Mouse (Mus musculus): ENCODE data around the gene Olfr69. TPM values are rescaled to one million over a fixed set of nuclear protein-coding genes. Genes with fewer than 3 reads are reported as not detected.
A peak's percentile ranks its signal among the peaks of the same experiment; 100 is the strongest.
"Not testable (repeated sequence)": the region's sequence is repeated elsewhere in the genome, so short reads cannot be mapped to it uniquely, and the experiment has no call there.

Gene Olfr69
- total RNA-seq (2021), result not detected

GRCm38 (mm10) chr7:103771494-103771893 is at the start of gene Olfr69:
Olfr69 (minus strand) TSS chr7:103771594.
- no peak for DNase-seq
- intact Hi-C loops (cut with DNase I), result no loop called here

GRCm38 (mm10) chr7:103815085-103815484 is 43.7 kb upstream of the Olfr69 start:
- intact Hi-C loops (cut with DNase I); DNase-seq: not testable (repeated sequence)

- no peak for DNase-seq
- intact Hi-C loops (cut with DNase I), result no loop called here
These were observed 42.4 kb upstream of the Olfr69 start, which contains the start of gene Hbb-bt for GRCm38 (mm10) chr7:103813766-103814165. Hbb-bt (minus strand) TSS chr7:103813996.

DNA sequence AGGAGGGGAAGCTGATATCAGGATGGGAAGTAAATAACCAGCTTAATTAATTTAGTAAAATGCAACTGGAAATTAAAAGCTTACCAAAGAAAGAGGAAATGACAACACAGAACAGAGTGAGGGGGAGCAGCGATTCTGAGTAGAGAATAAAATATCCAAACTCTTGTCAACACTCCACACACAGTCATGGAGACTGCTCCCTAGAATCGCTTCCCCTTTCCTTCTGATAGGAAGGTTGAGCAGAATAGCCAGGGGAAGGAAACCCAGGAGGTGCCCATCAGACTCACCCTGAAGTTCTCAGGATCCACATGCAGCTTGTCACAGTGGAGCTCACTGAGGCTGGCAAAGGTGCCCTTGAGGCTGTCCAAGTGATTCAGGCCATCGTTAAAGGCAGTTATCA is 41.8 kb upstream of the Olfr69 start:
- intact Hi-C loops (cut with DNase I); DNase-seq: not testable (repeated sequence)

DNA sequence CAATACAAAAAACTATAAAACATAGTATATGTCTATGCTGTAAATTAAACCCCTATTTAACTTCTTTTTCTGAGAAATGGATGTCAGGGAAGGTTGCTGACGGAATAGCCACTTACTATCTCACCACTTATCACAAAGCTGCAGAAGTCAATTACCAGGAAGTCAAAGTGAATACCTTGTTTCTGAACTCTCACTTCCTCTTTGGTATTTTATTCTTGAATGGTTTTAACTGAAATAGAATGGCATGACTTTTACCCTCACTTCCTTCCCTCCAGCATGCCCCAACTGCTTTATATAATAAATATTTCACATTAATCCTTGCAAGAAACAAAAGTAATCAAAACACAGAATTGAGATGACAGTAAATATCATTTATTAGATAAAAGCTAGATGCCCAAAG is 40.8 kb upstream of the Olfr69 start:
- intact Hi-C loops (cut with DNase I), result no loop called here
- DNase-seq, result no peak

GRCm38 (mm10) chr7:103811223-103811845 is 39.9 kb upstream of the Olfr69 start:
- DNase-seq, result no peak
- intact Hi-C loops (cut with DNase I), result no loop called here

DNA sequence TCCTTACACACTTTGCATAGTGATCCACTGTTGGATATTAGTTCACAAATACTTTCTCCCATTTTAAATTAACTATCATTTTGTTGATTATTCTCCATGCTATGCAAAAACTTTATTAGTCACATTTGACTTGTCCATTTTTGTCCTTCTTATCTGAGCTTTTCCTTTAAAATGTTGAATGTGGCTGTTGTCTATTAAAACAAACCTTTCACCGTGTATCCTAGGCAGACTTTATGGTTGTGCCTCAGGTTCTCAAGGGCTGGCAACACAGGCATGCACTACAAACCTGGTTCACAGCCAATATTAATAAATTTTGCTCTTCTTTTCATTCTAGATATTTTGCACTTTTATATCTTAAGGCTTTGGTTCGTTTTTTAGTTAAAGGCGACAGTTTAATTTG is 39.4 kb upstream of the Olfr69 start:
- intact Hi-C loops (cut with DNase I), result no loop called here
- DNase-seq, result no peak

DNA sequence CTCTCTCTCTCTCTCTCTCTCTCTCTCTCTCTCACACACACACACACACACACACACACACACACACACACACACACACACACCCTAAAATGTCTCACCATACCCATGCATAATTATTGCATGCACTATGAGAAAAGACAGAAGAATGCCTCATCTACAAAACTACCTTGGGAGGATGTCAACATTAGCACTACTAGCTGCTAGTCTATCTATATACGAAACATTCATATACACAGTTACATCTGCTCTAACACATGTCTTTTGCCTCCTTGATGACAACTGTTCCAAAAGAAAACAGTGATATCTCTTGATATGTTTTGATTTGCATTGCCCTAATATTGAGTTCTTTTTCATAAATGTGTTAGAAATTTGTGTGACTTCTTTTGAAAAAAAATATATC is 38.9 kb upstream of the Olfr69 start:
- intact Hi-C loops (cut with DNase I), result no loop called here
- DNase-seq, result no peak

- intact Hi-C loops (cut with DNase I), result no loop called here
- DNase-seq, result no peak
These were observed 38.4 kb upstream of the Olfr69 start for GRCm38 (mm10) chr7:103809801-103810155.

DNA sequence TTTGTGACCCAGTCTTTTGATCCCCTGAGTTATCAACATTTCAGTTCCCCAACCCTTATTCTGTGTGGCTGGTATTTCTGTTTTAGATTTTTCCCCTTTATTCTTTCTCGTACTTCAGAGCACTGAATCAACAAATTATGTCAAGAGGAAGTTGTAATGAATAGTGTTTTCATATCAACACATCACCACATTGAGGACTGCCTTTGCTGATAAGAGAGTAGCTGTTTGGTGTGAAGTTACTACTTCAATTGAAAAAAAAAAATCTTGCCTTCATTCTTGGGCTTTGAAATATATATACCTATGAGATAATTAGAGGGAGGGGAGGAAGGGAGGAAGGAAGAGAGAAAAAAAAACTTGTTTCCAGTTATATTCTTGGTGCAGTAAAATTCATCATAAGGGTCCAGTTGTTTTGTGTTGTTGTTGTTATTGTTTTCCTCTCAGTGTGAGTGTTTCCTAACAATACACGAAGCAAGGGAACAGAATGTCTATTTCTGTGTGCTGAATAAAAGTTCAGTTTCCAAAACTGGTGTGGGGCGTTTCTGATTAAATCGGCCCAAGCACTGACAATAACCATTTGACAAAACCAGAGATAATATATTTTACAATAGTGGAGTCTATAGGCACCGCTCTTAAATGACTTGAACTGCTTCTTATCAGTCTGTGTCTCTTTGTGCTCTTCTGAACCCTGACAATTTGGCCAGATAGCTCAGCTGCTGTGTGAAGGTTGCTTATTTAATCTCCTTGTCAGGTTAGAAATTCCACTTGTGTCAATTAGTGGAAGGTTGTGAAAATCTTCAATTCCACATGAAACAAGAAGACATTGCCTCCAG is 37.8 kb upstream of the Olfr69 start:
- no peak for DNase-seq
- intact Hi-C loops (cut with DNase I), result no loop called here

- DNase-seq; intact Hi-C loops (cut with DNase I): not testable (repeated sequence)
These were observed 36.7 kb upstream of the Olfr69 start for GRCm38 (mm10) chr7:103808120-103808519.

DNA sequence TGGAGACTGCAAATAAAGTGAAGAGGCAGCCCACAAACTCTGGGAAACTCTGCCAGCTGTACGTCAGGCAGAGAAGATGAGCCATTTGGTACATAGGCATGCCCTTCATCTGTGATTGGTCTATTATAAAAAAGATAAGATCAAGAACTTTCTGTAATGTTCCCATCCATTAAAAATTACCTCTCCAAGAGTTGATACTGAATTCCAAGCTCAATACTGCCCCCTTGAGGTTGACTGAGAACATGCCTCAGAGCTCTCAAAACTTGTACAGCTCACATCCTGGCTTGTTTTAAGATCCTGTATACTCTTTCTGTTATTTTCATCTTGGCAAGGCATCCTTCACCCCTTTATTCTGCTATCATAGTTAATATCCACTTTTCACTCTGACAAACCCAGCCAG is 35.5 kb upstream of the Olfr69 start:
- intact Hi-C loops (cut with DNase I), result no loop called here
- DNase-seq, result peak; percentile 2 to 35

DNA sequence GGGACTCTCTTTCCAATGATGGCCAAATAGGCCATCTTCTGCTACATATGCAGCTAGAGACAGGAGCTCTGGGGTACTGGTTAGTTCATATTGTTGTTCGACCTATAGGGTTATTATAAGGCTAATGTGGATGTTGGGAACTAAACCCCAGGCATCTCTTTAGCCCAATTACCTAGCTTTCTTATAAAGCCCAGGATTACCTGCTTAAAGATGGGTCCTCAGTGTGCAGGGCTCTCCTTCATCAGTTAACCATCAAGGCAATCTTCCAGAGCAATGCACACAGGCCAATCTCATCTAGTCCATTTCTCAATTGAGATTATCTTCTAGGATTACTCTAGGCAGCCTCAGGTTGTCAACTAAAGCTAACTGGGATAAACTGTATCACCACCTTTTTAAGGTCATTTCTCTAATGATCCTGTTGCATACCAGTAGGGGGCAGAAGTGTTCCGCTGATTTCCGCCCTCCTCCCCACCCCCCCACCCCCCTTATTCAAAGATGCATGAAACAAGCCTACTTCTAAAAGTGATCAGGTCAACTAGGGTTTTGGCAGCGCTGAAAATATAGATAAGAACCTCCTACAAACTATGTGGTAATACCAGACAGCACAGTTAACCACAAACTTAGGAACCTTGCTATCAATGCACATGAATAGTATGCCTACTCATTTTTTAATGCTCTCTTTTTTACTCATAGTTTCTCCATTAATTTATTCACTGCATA is 21.4 kb upstream of the Olfr69 start:
- intact Hi-C loops (cut with DNase I), result loop anchor here (1.0 to 5.0 kb wide), 2 partner anchors 79 to 149 kb away; no protein-coding TSS in a partner anchor
- DNase-seq, result peak in 1 of 2 experiments; percentile 3

GRCm38 (mm10) chr7:103791721-103792120 is 20.3 kb upstream of the Olfr69 start, which contains the start of gene Olfr67:
Olfr67 (minus strand) TSS chr7:103791821.
- no peak for DNase-seq
- intact Hi-C loops (cut with DNase I), result loop anchor here (5.0 kb wide), 1 partner anchor 81 kb away; no protein-coding TSS in a partner anchor

GRCm38 (mm10) chr7:103779598-103779997 is 8.2 kb upstream of the Olfr69 start, which contains the start of gene Olfr68:
Olfr68 (minus strand) TSS chr7:103779698.
- no peak for DNase-seq
- intact Hi-C loops (cut with DNase I), result no loop called here

- DNase-seq; intact Hi-C loops (cut with DNase I): not testable (repeated sequence)
These were observed 6.3 kb upstream of the Olfr69 start for GRCm38 (mm10) chr7:103777652-103778051.

GRCm38 (mm10) chr7:103767687-103768086 is 3.7 kb downstream of the Olfr69 start:
- intact Hi-C loops (cut with DNase I), result not testable (repeated sequence)

GRCm38 (mm10) chr7:103762212-103762611 is 9.2 kb downstream of the Olfr69 start:
- intact Hi-C loops (cut with DNase I); DNase-seq: not testable (repeated sequence)

More at GRCm38 (mm10) chr7:103767687-103768086, 3.7 kb downstream of the Olfr69 start:
- DNase-seq, result not testable (repeated sequence)

- intact Hi-C loops (cut with DNase I), result no loop called here
- no peak for DNase-seq
These were observed 14.2 kb downstream of the Olfr69 start, which contains the start of gene Olfr630 for GRCm38 (mm10) chr7:103757233-103757632. Olfr630 (minus strand) TSS chr7:103757333.

DNA sequence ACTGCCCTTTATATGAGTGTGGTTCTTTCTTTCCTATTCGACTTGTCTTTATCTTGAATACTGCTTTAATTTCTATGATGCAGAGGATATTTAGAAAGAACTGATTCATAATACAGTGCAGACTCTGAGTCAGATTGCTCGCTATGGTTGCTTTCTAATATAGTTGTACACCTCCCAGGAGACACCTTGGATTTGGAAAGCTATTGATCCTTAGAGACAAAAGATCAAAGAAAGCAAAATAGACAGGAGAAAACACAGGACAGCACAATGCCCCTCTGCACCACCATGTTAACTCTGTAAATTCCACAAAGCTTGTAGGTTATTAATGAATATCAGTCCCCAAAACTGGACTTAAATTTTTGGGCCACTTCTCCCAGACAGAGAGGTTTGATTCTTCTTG is 26.6 kb downstream of the Olfr69 start, which contains the start of gene Olfr629:
Olfr629 (minus strand) TSS at position 101 of the 400 bp plus-strand sequence.
- no peak for DNase-seq
- intact Hi-C loops (cut with DNase I), result no loop called here

DNA sequence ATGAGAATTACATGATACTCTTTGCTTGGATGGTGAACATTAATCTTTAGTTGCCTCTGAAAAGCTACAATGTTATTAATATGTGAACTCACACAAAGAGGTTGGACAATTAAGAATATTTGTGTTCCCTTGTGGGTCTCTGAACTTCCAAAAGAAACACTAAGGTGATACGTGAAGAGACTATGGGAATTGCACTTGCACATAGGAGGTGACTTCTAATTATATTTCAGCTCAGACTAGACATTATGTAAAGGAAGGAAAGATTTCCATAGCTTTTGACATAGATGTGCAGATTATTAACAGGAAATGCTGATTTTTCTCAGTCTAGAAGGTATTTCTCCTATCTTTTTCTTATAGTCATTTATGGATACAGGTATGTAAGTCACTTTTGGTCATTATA is 41.3 kb downstream of the Olfr69 start, which contains the start of gene Olfr628:
Olfr628 (plus strand) TSS at position 301 of the 400 bp plus-strand sequence.
- intact Hi-C loops (cut with DNase I), result no loop called here

More for the DNA sequence above, 41.3 kb downstream of the Olfr69 start, which contains the start of gene Olfr628:
- DNase-seq, result no peak

Data from heart, postnatal 10 days (tissue).